ENCODE assay signal across 7 mouse cellular contexts in the genomic region with DNA sequence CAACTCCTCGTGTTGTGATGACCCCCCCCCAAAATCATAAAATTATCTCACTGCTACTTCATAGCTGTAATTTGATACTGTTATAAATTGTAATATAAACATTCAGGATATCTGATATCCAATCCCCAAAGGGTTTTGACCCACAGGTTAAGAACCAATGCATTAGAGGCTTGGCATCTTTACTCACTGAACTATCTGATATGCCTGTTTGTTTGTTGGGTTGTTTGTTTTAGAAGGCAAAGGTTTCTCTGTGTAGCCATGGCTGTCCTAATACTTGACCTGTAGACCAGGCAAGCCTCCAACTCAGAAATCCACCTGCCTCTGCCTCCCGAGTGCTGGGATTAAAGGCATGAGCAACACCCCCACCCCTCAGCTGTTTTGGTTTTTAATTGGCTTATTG.
"Had no signal": no experiment of that assay in that cellular context is flagged by ENCODE, and none has a peak within 500 bp of the region (broad histone marks: within the 10 kb centered on the region; RNA-seq: fewer than 3 reads in every experiment).

No protein-coding gene starts in this region.

- DNase-seq: lung, adult 2 months; lung, postnatal 14 days; lung, postnatal 36 days; right cerebral cortex, postnatal 14 days; thymus, adult 2 months; thymus, postnatal 25 days; thymus, postnatal 4 days had no signal
